Mouse (Mus musculus) CD8-positive naive resting alpha-beta T cell, adult 2 months (primary cell): ENCODE data around the gene March6.

Source experiments
- DNase-seq, 2 experiments: peaks; one replicate each; pipeline ENCODE4 v3.0.0; 2022; ENCODE audit warnings: low read depth in 2 of 2, low spot score in 2 of 2

March6 gene

GRCm38 (mm10) chr15:31530659-31531445, at the start of gene March6:
TSS of gene March6 (minus strand) at chr15:31531053.
- peak; percentile 86 to 87 for DNase-seq

GRCm38 (mm10) chr15:31576076-31576475, 45.2 kb upstream of the March6 start:
- DNase-seq, result no peak

GRCm38 (mm10) chr15:31573692-31574091, 42.8 kb upstream of the March6 start:
- no peak for DNase-seq

DNA sequence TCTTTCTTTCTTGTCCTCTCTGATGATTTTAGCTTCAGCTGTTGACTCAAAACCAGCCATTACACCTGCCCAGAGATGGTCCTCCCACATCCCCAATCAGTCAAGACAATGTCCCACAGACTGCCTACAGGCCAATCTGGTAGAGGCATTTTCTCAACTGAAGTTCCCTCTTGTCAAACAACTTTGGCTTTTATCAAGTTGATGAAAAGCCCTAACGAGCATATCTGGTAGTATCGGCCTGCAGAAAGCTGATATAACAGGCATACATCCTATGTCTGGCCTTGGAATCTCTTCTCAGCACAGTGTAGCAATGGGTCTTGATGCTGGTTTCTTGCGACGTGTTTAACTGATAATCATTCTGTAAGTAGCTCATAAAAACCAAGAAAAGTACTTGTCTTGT, 42.4 kb upstream of the March6 start:
- DNase-seq, result no peak

DNA sequence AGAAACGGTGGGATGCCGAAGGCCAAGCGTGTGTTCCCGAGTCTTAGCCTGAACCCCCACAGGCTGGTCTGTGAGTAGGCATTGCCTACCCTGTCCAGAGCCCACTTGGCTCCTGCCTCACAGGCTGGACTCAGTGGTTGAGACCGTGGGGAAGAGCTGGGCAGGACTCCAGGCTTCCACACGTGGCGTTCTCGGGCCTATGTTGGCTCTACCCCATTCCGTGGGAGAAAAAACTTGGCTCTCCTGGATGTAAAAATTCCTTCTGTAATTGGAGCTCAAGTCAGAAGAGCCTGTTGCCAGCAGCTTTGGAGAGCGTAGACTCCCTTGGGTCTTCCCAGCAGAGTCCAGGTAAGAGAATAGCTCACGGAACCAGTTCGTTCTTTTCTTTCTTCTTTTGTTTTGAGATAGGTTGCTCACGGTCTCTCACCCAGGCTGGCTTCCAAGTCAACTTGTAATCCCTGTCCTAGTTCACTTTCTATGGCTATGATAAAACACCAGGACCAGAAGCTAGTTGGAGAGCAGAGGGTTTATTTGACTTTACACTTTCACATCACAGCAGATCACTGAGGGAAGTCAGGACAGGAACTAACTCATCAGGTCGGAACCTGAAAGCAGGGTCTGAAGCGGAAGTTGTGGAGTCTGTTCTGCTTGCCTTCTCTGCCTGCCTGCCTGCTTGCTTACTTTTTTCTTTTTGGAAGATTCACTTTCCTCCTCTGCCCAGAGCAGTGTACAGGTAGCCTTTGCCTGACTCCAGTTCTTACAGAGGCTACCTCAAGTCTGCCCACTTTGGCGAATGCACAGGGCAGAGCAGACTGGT, 41.3 kb upstream of the March6 start:
- DNase-seq, result no peak

DNA sequence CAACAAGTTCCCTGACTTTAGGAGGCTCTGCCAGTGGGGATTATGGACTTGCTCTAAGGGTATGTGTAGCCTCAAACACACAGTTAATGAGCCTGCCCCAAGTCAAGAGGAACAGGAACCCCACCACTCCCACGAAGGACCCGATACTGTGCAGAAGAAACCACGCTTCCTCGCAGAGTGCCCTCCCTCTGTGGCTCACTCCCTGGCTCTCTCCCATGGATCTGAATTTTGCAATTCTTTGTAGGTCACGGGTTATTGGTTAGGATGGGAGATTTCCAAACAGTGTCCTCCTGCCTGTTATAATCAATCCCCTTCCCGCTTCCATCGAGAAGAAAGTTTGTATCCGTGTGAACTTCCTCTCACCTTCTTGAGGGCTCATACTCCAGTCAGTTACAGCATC, 40.1 kb upstream of the March6 start:
- DNase-seq, result no peak

- no peak for DNase-seq
These were observed 38.6 kb upstream of the March6 start for GRCm38 (mm10) chr15:31569325-31570022.

DNA sequence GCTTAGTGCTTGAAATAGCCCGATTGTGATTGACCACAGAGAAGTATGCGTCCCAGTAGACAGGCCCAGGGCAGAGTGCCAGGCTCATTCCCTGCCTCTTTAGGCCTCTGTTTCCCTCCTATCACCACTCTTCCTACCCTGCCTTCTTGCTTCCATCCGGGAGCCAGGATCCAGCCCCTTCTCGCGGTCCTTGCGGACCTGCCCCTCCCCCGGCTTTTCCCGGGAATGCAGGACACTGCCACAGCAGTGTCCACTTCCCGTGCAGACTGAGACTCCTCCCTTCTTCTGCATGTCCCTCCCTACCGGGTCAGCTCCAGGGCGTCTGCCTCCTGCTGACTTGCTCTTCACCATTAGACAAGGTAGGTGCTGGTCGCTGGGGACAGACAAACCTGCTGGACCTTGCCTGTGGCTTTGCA, 37.7 kb upstream of the March6 start:
- no peak for DNase-seq

GRCm38 (mm10) chr15:31567431-31567830, 36.6 kb upstream of the March6 start:
- no peak for DNase-seq

DNA sequence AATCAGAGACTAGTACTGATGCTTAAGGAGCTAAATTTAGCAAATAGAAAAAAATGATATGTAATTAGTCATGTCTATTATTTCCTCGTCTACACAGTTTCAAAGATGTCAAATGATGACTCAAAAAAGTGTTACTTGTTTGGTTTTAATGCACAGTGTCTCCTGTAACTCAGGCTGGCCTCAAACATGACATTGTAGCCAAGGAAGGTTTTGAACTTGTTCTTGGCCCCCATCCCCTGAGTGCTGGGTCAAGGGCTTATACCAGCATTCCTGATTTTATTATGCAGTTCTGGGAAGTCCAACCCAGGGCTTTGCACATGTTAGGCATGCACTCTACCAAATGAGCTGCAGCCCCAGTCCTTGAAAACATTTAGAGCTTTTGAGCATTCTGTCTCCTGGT, 34.9 kb upstream of the March6 start:
- DNase-seq, result no peak

- no peak for DNase-seq
These were observed 34.3 kb upstream of the March6 start, which contains the start of gene Cmbl for GRCm38 (mm10) chr15:31565184-31565583. TSS of gene Cmbl (plus strand) at chr15:31565389.

DNA sequence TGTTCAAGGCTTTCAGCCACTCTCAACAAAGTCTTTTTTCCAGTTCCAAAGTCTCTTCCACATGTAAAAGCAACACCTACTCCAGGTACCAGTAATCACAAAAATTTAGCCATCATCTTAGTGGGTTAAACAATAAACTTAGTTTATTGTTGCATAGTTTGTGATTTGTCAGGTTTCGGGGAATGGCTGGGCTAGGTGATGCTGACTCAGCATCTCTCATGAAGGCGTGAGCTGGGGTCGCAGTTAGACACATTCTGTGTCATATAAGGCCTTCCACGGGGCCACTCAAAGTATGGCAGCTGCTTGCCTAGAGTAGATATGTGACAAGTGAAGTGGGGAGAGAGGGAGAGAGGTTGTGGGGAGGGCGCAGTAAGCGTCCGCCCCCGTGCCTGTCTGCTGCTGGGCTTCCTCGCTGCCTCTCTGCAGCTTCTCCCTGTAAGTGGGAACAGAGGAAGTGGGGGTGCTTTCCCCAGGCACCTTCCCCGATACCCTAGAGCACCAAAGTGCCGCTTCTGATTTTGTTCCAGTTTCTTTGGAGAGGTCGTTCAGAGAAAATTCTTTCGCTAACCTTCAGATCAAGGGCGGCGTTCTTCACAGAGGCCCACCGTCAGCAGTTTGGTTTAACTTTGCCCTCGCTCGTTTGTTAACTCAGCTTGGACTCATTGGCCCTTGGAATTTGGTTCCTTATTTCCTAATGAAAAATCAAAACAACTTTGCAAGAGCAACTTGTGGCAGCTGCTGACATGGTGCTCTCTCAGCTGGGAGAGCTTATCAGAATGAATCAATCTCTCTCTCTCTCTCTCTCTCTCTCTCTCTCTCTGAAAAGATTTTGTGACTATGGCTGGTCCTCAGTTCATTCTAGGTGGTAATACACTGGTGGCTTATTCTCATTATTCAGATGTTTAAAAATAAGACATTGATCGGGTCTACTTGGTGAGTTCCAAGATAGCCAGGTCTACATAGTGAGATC, 33.0 kb upstream of the March6 start:
- DNase-seq, result no peak

GRCm38 (mm10) chr15:31562847-31563246, 32.0 kb upstream of the March6 start:
- DNase-seq, result no peak

GRCm38 (mm10) chr15:31561976-31562375, 31.1 kb upstream of the March6 start:
- no peak for DNase-seq

DNA sequence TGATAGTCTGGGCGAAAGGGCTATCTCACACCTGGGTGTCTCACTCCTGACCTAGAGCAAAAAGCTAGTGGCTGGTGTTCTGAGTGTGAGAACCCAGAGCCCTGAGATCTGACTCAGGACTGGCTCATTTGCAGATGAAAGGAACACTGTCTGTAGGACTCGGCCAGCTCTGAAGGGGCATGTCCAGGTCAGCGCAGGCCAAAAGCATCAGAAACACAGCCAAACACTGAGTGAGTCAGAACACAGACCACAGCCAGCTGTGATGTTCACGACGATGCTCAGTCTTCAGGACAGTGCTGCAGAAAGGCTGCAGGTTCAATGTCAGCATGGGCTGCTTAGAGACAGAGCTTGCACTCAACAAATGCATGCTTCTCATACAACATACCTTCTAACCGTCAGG, 30.5 kb upstream of the March6 start:
- DNase-seq, result no peak

GRCm38 (mm10) chr15:31554855-31555254, 24.0 kb upstream of the March6 start:
- no peak for DNase-seq

- DNase-seq, result no peak
These were observed 19.5 kb upstream of the March6 start for GRCm38 (mm10) chr15:31550381-31550780.

DNA sequence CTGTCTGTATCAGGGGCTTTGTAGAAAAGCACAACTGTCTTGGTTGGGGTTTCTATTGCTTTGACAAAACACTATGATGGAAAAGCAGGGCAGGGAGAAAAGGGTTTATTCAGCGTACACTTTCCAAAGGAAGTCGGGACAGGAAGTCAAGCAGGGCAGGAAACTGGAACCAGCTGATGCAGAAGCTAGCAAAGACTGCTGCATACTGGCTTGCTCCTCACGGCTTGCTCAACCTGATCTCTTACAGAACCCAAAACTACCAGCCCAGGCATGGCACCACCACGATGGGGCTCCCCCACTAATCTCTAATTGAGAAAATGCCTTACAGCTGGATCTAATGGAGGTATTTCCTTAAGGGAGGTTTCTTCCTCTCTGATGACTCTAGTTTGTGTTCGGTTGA, 16.6 kb upstream of the March6 start:
- DNase-seq, result no peak

DNA sequence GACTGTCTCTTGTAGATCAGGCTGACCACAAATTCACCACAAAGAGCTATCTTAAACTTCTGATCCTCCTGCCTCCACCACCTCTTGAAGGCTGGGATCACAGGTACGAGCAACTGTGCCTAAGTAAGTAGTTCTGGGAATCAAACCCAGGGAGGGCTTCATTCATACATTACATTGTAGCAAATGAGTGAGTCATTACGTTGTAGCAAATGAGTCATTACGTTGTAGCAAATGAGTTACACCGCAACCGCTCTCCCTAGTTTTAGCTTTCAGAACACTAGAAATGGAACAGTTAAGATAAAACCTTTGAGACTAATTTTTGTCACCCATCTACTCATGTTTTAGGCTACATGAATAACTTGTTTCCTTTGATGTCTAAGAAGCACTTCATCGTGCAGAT, 15.4 kb upstream of the March6 start:
- no peak for DNase-seq

GRCm38 (mm10) chr15:31545058-31545457, 14.2 kb upstream of the March6 start:
- DNase-seq, result no peak

DNA sequence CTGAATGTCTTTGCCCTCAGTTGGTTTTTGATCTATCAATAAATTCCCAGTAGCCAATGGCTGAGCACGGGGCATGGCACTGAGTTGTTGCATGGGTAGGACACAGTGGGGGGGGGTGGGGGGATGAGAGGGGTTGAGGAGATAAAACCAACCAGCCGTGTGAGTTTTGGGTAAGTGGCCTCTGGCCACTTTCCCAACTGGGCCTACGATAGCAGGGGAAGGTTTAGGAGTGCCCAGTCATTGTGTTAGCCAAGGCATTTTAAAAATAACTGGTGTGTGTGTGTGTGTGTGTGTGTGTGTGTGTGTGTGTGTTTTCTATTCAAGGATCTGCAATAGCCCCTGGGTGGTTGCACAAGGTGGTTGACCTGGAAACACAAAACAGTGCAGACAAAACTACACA, 12.4 kb upstream of the March6 start:
- no peak for DNase-seq
